Mouse (Mus musculus): ENCODE data around the gene Slc13a4.

The Slc13a4 gene

GRCm38 (mm10) chr6:35254136-35254904 is 53.6 kb downstream of the Slc13a4 start:
- no peak for DNase-seq

- DNase-seq = no peak
Measured at GRCm38 (mm10) chr6:35253474-35253873, 54.5 kb downstream of the Slc13a4 start.

- DNase-seq = peak; percentile 81 to 87
Measured at GRCm38 (mm10) chr6:35252477-35253346, 55.2 kb downstream of the Slc13a4 start.

GRCm38 (mm10) chr6:35251807-35252476 is 56.0 kb downstream of the Slc13a4 start:
- no peak for DNase-seq

- no peak for DNase-seq
Measured at GRCm38 (mm10) chr6:35245086-35245485, 62.8 kb downstream of the Slc13a4 start.

- no peak for DNase-seq
Measured at GRCm38 (mm10) chr6:35243989-35244388, 63.9 kb downstream of the Slc13a4 start.

GRCm38 (mm10) chr6:35243252-35243651 is 64.7 kb downstream of the Slc13a4 start:
- DNase-seq = no peak

- DNase-seq = no peak
Measured at GRCm38 (mm10) chr6:35236108-35236785, 71.7 kb downstream of the Slc13a4 start.

- DNase-seq = no peak
Measured at GRCm38 (mm10) chr6:35229415-35229814, 78.5 kb downstream of the Slc13a4 start.

- no peak for DNase-seq
Measured at GRCm38 (mm10) chr6:35225696-35226095, 82.2 kb downstream of the Slc13a4 start.

Measured in kidney, adult 8-10 months (tissue).